Mouse (Mus musculus) liver, adult (tissue): ENCODE results near the gene Tap2.

Source experiments
- GATA4 ChIP-seq: IDR thresholded peaks from 2 replicates; pipeline ENCODE4 v1.6.1; 2014; ENCODE audit warnings: mild to moderate bottlenecking, low read length; ENCODE audit not compliant: insufficient replicate concordance

The Tap2 gene

GRCm38 (mm10) chr17:34263068-34263467 is 59.7 kb downstream of the Tap2 start:
- no peak for TF ChIP-seq GATA4

- no peak for TF ChIP-seq GATA4
These were observed 60.6 kb downstream of the Tap2 start for GRCm38 (mm10) chr17:34263811-34264371.

DNA sequence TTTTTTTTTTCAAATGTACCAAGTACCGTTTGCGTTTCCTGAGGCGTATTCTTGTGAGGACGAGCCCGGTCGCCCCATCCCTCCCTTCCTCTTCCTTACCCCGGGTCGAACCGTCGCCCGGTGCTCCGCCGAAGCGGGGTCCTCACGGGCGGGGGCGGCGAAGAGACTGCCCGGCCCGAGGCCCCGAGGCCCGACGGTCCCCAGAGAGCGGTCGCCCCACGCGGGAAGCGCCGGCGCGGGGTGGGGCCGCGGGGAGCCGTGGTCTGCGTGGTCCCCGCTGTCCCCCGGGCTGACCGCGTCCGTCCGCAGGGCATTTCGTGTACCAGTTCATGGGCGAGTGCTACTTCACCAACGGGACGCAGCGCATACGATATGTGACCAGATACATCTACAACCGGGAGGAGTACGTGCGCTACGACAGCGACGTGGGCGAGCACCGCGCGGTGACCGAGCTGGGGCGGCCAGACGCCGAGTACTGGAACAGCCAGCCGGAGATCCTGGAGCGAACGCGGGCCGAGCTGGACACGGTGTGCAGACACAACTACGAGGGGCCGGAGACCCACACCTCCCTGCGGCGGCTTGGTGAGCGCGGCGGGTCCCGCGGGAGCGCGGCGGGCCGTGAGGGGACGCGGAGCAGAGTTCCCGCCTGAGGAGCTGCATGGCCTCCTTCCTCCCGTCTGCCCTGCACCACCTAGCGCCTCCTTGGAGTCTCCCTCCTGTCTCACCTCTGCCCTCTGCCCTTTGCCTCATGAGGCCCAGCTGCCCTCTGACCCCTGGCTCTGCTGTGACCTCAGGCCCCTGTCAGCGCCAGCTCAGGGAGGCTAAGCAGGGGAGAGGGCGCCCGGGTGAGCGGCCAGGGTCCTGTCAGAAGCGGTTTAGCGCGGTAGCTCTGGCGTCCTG is 61.4 kb downstream of the Tap2 start:
- no peak for TF ChIP-seq GATA4
